Mouse (Mus musculus) erythroblast, embryonic 14.5 days (primary cell): ENCODE results near the gene Ap5z1.

Experiments used
- GATA1 ChIP-seq: IDR thresholded peaks from 2 replicates; pipeline ENCODE4 v1.6.1; 2012; ENCODE audit warnings: low read length, inconsistent platforms, mixed read lengths
- TAL1 ChIP-seq: IDR thresholded peaks from 3 replicates; pipeline ENCODE4 v1.6.1; 2012; ENCODE audit warnings: low read length, inconsistent platforms, mixed read lengths

GRCm38 (mm10) chr5:142443994-142444393, 19.8 kb upstream of the Ap5z1 start:
- no peak for TF ChIP-seq TAL1
- no peak for TF ChIP-seq GATA1
